Mouse (Mus musculus): ENCODE results near the gene Hid1. TPM values are rescaled to one million over a fixed set of nuclear protein-coding genes. Genes with fewer than 3 reads are reported as not detected.

The Hid1 gene
- polyA plus RNA-seq, 1 experiment = 0.78 TPM

GRCm38 (mm10) chr11:115319704-115320383, 47.7 kb downstream of the Hid1 start:
- H3K4me1 ChIP-seq (ENCODE audit: control insufficient read depth, insufficient read depth, low read length) = no peaks in the 10 kb centered on the region
- TF ChIP-seq CTCF (IDR thresholded peaks at IDR 0.05; ENCODE audit: low read depth, low read length) (no peak), POLR2A (IDR thresholded peaks at IDR 0.05; ENCODE audit: borderline replicate concordance, low read depth, low read length) (no peak)
- H3K4me3 ChIP-seq (ENCODE audit: insufficient read depth, low read length) = no peak overlapping the region
- no peak overlapping the region for H3K27ac ChIP-seq (ENCODE audit: insufficient read depth, low read depth, low read length)

GRCm38 (mm10) chr11:115318245-115319027, 49.1 kb downstream of the Hid1 start:
- TF ChIP-seq POLR2A (IDR thresholded peaks at IDR 0.05; ENCODE audit: borderline replicate concordance, low read depth, low read length) = no peak
- TF ChIP-seq CTCF (IDR thresholded peaks at IDR 0.05; ENCODE audit: low read depth, low read length) = no peak
- H3K4me3 ChIP-seq (ENCODE audit: insufficient read depth, low read length) = no peak overlapping the region
- no peak overlapping the region for H3K27ac ChIP-seq (ENCODE audit: insufficient read depth, low read depth, low read length)
- H3K4me1 ChIP-seq (ENCODE audit: control insufficient read depth, insufficient read depth, low read length) = no peaks in the 10 kb centered on the region

- TF ChIP-seq POLR2A (IDR thresholded peaks at IDR 0.05; ENCODE audit: borderline replicate concordance, low read depth, low read length) (no peak), CTCF (IDR thresholded peaks at IDR 0.05; ENCODE audit: low read depth, low read length) (no peak)
- Histone ChIP-seq H3K4me1 (ENCODE audit: control insufficient read depth, insufficient read depth, low read length) (no peaks in the 10 kb centered on the region), H3K4me3 (ENCODE audit: insufficient read depth, low read length) (no peak overlapping the region), H3K27ac (ENCODE audit: insufficient read depth, low read depth, low read length) (no peak overlapping the region)
Measured at GRCm38 (mm10) chr11:115317204-115317603, 50.4 kb downstream of the Hid1 start.

- no peaks in the 10 kb centered on the region for H3K4me1 ChIP-seq (ENCODE audit: control insufficient read depth, insufficient read depth, low read length)
- H3K27ac ChIP-seq (ENCODE audit: insufficient read depth, low read depth, low read length) = no peak overlapping the region
- H3K4me3 ChIP-seq (ENCODE audit: insufficient read depth, low read length) = no peak overlapping the region
- TF ChIP-seq POLR2A (IDR thresholded peaks at IDR 0.05; ENCODE audit: borderline replicate concordance, low read depth, low read length) (no peak), CTCF (IDR thresholded peaks at IDR 0.05; ENCODE audit: low read depth, low read length) (no peak)
Measured at GRCm38 (mm10) chr11:115314249-115314648, 53.3 kb downstream of the Hid1 start.

GRCm38 (mm10) chr11:115308781-115309180, 58.8 kb downstream of the Hid1 start:
- Histone ChIP-seq H3K4me3 (ENCODE audit: insufficient read depth, low read length) (no peak overlapping the region), H3K4me1 (ENCODE audit: control insufficient read depth, insufficient read depth, low read length) (no peaks in the 10 kb centered on the region), H3K27ac (ENCODE audit: insufficient read depth, low read depth, low read length) (no peak overlapping the region)
- TF ChIP-seq CTCF (IDR thresholded peaks at IDR 0.05; ENCODE audit: low read depth, low read length) = no peak
- TF ChIP-seq POLR2A (IDR thresholded peaks at IDR 0.05; ENCODE audit: borderline replicate concordance, low read depth, low read length) = no peak

GRCm38 (mm10) chr11:115306863-115307262, 60.7 kb downstream of the Hid1 start, which contains the start of gene Otop2:
Gene Otop2, plus strand, starts transcription at chr11:115307163.
- no peak within 1 kb of the TSS for H3K4me3 ChIP-seq (ENCODE audit: insufficient read depth, low read length)
- TF ChIP-seq CTCF (IDR thresholded peaks at IDR 0.05; ENCODE audit: low read depth, low read length) (no peak), POLR2A (IDR thresholded peaks at IDR 0.05; ENCODE audit: borderline replicate concordance, low read depth, low read length) (no peak)
- no peak within 1 kb of the TSS for H3K27ac ChIP-seq (ENCODE audit: insufficient read depth, low read depth, low read length)
- no peaks in the 10 kb centered on the region for H3K4me1 ChIP-seq (ENCODE audit: control insufficient read depth, insufficient read depth, low read length)

GRCm38 (mm10) chr11:115303167-115303566, 64.4 kb downstream of the Hid1 start:
- H3K4me1 ChIP-seq (ENCODE audit: control insufficient read depth, insufficient read depth, low read length) = no peaks in the 10 kb centered on the region
- TF ChIP-seq CTCF (IDR thresholded peaks at IDR 0.05; ENCODE audit: low read depth, low read length) = no peak
- no peak overlapping the region for H3K4me3 ChIP-seq (ENCODE audit: insufficient read depth, low read length)
- no peak overlapping the region for H3K27ac ChIP-seq (ENCODE audit: insufficient read depth, low read depth, low read length)

- TF ChIP-seq CTCF (IDR thresholded peaks at IDR 0.05; ENCODE audit: low read depth, low read length) (no peak), POLR2A (IDR thresholded peaks at IDR 0.05; ENCODE audit: borderline replicate concordance, low read depth, low read length) (no peak)
- H3K4me3 ChIP-seq (ENCODE audit: insufficient read depth, low read length) = no peak overlapping the region
Measured at GRCm38 (mm10) chr11:115301351-115301750, 66.2 kb downstream of the Hid1 start.

GRCm38 (mm10) chr11:115300745-115301144, 66.8 kb downstream of the Hid1 start:
- Histone ChIP-seq H3K4me1 (ENCODE audit: control insufficient read depth, insufficient read depth, low read length) (peaks cover 3% of the 10 kb centered on the region; the same call in 1 of the 2 replicates), H3K4me3 (ENCODE audit: insufficient read depth, low read length) (no peak overlapping the region), H3K27ac (ENCODE audit: insufficient read depth, low read depth, low read length) (no peak overlapping the region)
- TF ChIP-seq CTCF (IDR thresholded peaks at IDR 0.05; ENCODE audit: low read depth, low read length) (no peak), POLR2A (IDR thresholded peaks at IDR 0.05; ENCODE audit: borderline replicate concordance, low read depth, low read length) (no peak)

More at GRCm38 (mm10) chr11:115301351-115301750, 66.2 kb downstream of the Hid1 start:
- Histone ChIP-seq H3K4me1 (ENCODE audit: control insufficient read depth, insufficient read depth, low read length) (peaks cover 3% of the 10 kb centered on the region; the same call in 1 of the 2 replicates), H3K27ac (ENCODE audit: insufficient read depth, low read depth, low read length) (no peak overlapping the region)

GRCm38 (mm10) chr11:115298160-115298559, 69.4 kb downstream of the Hid1 start:
- Histone ChIP-seq H3K4me1 (ENCODE audit: control insufficient read depth, insufficient read depth, low read length) (peaks cover 3% of the 10 kb centered on the region; the same call in 1 of the 2 replicates), H3K4me3 (ENCODE audit: insufficient read depth, low read length) (no peak overlapping the region), H3K27ac (ENCODE audit: insufficient read depth, low read depth, low read length) (no peak overlapping the region)
- TF ChIP-seq POLR2A (IDR thresholded peaks at IDR 0.05; ENCODE audit: borderline replicate concordance, low read depth, low read length) = no peak
- TF ChIP-seq CTCF (IDR thresholded peaks at IDR 0.05; ENCODE audit: low read depth, low read length) = no peak

Other genes starting within 250 kb of the Hid1 start
- 1.9 and 2.9 TPM in 2 replicates for gene Cd300lf, start 233.8 kb downstream of the Hid1 start, polyA plus RNA-seq (2012; ENCODE audit: insufficient read depth, insufficient read length, missing spikeins)
- gene Slc9a3r1, start 204.4 kb downstream of the Hid1 start, polyA plus RNA-seq (2012; ENCODE audit: insufficient read depth, insufficient read length, missing spikeins) = 76.2 and 78.8 TPM in 2 replicates
- gene Tmem104, start 180.3 kb downstream of the Hid1 start, polyA plus RNA-seq (2012; ENCODE audit: insufficient read depth, insufficient read length, missing spikeins) = 40.2 and 42.7 TPM in 2 replicates
- gene Nat9, start 179.9 kb downstream of the Hid1 start, polyA plus RNA-seq (2012; ENCODE audit: insufficient read depth, insufficient read length, missing spikeins) = 23.5 and 24.0 TPM in 2 replicates
- gene Grin2c, start 100.5 kb downstream of the Hid1 start, polyA plus RNA-seq (2012; ENCODE audit: insufficient read depth, insufficient read length, missing spikeins) = not detected in 2 replicates
- gene Fdxr, start 90.7 kb downstream of the Hid1 start, polyA plus RNA-seq (2012; ENCODE audit: insufficient read depth, insufficient read length, missing spikeins) = 7.8 and 9.6 TPM in 2 replicates
- 1.5 and 1.9 TPM in 2 replicates for gene Fads6, start 70.1 kb downstream of the Hid1 start, polyA plus RNA-seq (2012; ENCODE audit: insufficient read depth, insufficient read length, missing spikeins)
- gene Otop2, start 60.6 kb downstream of the Hid1 start, polyA plus RNA-seq (2012; ENCODE audit: insufficient read depth, insufficient read length, missing spikeins) = not detected in 2 replicates
- not detected in 2 replicates for gene Ush1g, start 45.7 kb downstream of the Hid1 start, polyA plus RNA-seq (2012; ENCODE audit: insufficient read depth, insufficient read length, missing spikeins)
- not detected in 2 replicates for gene Otop3, start 33.0 kb downstream of the Hid1 start, polyA plus RNA-seq (2012; ENCODE audit: insufficient read depth, insufficient read length, missing spikeins)
- 0.15 and 0.64 TPM in 2 replicates for gene Cdr2l, start 14.2 kb upstream of the Hid1 start, polyA plus RNA-seq (2012; ENCODE audit: insufficient read depth, insufficient read length, missing spikeins)
- gene Mrpl58, start 36.0 kb upstream of the Hid1 start, polyA plus RNA-seq (2012; ENCODE audit: insufficient read depth, insufficient read length, missing spikeins) = 38.2 and 49.0 TPM in 2 replicates
- 393 and 435 TPM in 2 replicates for gene Atp5h, start 52.2 kb upstream of the Hid1 start, polyA plus RNA-seq (2012; ENCODE audit: insufficient read depth, insufficient read length, missing spikeins)
- 27.0 and 28.0 TPM in 2 replicates for gene Kctd2, start 52.4 kb upstream of the Hid1 start, polyA plus RNA-seq (2012; ENCODE audit: insufficient read depth, insufficient read length, missing spikeins)
- gene Trim80, start 72.8 kb upstream of the Hid1 start, polyA plus RNA-seq (2012; ENCODE audit: insufficient read depth, insufficient read length, missing spikeins) = not detected in 2 replicates
- gene Slc16a5, start 94.7 kb upstream of the Hid1 start, polyA plus RNA-seq (2012; ENCODE audit: insufficient read depth, insufficient read length, missing spikeins) = not detected in 2 replicates
- 31.1 and 35.2 TPM in 2 replicates for gene Armc7, start 107.9 kb upstream of the Hid1 start, polyA plus RNA-seq (2012; ENCODE audit: insufficient read depth, insufficient read length, missing spikeins)
- gene Nt5c, start 124.1 kb upstream of the Hid1 start, polyA plus RNA-seq (2012; ENCODE audit: insufficient read depth, insufficient read length, missing spikeins) = 66.3 and 79.3 TPM in 2 replicates
- gene Jpt1, start 146.6 kb upstream of the Hid1 start, polyA plus RNA-seq (2012; ENCODE audit: insufficient read depth, insufficient read length, missing spikeins) = 166 and 168 TPM in 2 replicates
- 303 and 332 TPM in 2 replicates for gene Sumo2, start 168.5 kb upstream of the Hid1 start, polyA plus RNA-seq (2012; ENCODE audit: insufficient read depth, insufficient read length, missing spikeins)
- gene Nup85, start 196.7 kb upstream of the Hid1 start, polyA plus RNA-seq (2012; ENCODE audit: insufficient read depth, insufficient read length, missing spikeins) = 32.3 and 34.6 TPM in 2 replicates
- gene Mrps7, start 236.2 kb upstream of the Hid1 start, polyA plus RNA-seq (2012; ENCODE audit: insufficient read depth, insufficient read length, missing spikeins) = 33.1 and 36.9 TPM in 2 replicates
- gene Gga3, start 236.3 kb upstream of the Hid1 start, polyA plus RNA-seq (2012; ENCODE audit: insufficient read depth, insufficient read length, missing spikeins) = 60.1 and 81.9 TPM in 2 replicates
- gene Mif4gd, start 245.2 kb upstream of the Hid1 start, polyA plus RNA-seq (2012; ENCODE audit: insufficient read depth, insufficient read length, missing spikeins) = 90.6 and 96.3 TPM in 2 replicates